Mouse (Mus musculus): Measurements from ENCODE around the gene Exoc6b.

Gene Exoc6b

GRCm38 (mm10) chr6:84584783-84585685 is 484.3 kb downstream of the Exoc6b start:
- DNase-seq (ENCODE audit: low spot score), result peak; percentile 47

- peak; percentile 52 for DNase-seq (ENCODE audit: low spot score)
Measured at GRCm38 (mm10) chr6:84583841-84584782, 485.2 kb downstream of the Exoc6b start.

- DNase-seq (ENCODE audit: low spot score), result peak; percentile 84
Measured at GRCm38 (mm10) chr6:84583371-84583770, 485.9 kb downstream of the Exoc6b start.

DNA sequence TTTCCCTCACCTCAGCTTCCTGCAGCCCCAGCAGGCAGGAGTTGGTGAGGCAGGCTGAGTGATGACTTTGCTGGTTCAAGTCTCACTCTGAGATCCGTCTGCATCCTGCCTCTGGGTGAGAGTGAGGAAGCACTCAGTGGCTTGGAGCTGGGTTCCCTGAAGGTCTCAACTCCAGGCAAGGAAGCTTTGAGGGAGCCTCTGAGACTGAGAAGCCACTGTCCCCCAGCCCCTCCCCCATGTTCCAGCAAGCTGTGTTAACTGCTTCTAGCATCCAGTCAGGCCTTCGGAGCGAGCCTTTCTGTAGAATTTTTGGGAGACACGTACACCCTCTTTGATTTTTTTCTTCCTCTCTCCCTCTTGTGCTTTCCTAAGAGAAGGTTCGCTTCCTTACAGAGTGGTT is 486.5 kb downstream of the Exoc6b start:
- no peak for DNase-seq (ENCODE audit: low spot score)

- no peak for DNase-seq (ENCODE audit: low spot score)
Measured at GRCm38 (mm10) chr6:84581833-84582445, 487.4 kb downstream of the Exoc6b start.

DNA sequence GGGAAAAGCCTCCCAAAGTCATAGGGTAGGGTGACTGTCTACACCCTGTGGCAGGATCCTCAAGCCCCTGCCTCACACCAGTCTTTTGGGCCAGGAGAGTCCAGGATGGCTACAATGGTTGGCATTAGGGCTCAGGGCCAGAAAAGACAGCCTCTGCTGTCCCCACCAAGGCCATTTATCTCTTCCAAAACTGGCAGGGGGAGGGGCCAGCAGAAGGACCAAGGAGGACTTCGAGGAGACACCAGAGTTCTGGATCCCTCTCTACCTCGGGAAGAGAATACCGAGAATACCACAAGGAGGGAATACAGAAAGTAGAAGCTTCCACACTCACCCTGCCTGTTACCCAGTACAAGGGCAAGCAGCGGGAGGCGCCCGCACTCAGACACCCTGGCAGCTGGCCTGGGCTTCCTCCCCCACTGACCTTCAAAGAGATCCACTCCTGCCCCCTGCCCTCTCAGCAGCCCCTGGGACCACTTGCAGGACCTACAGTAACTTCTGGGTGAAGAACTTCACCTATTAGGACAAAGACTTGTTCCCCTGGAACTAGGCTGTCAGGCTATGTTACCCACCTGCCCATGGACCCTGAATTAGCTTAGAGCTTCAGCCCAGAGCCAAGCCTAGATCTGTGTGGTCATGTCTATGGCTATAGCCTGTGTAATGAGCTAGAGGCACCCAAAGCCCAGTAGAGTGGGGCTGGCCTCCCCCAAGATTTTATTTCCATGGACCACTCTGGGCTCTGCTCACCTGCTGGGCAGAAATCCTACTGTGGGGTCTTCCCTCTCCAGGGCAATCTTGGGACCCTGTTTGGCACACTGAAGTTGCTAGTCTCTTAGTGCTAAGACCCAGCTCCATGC is 488.1 kb downstream of the Exoc6b start:
- no peak for DNase-seq (ENCODE audit: low spot score)

GRCm38 (mm10) chr6:84579508-84579907 is 489.8 kb downstream of the Exoc6b start:
- DNase-seq (ENCODE audit: low spot score), result no peak

- DNase-seq (ENCODE audit: low spot score), result peak; percentile 78
Measured at GRCm38 (mm10) chr6:84578928-84579327, 490.4 kb downstream of the Exoc6b start.

DNA sequence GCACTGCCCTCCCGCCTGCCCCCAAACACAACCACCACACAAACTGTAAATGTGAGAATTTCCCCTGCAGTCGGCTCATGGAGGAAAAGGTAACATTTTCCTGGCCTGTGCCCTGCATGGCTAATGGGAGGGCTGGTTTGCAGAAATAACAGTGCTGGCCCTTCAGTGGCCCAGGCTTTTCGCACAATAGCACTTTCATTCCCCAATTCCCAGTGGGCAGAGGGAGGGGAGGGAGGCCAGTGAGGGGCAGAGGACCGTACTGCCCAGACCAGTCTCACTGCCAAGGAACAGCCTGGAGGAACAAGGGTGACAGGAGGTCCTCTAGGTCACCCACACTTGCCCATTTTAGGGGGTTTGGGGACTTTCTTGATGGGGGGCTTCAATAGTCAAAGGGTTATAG is 491.4 kb downstream of the Exoc6b start:
- no peak for DNase-seq (ENCODE audit: low spot score)

GRCm38 (mm10) chr6:84573905-84574660 is 495.2 kb downstream of the Exoc6b start:
- peak; percentile 55 for DNase-seq (ENCODE audit: low spot score)

- DNase-seq (ENCODE audit: low spot score), result no peak
Measured at GRCm38 (mm10) chr6:84570039-84570438, 499.3 kb downstream of the Exoc6b start.

DNA sequence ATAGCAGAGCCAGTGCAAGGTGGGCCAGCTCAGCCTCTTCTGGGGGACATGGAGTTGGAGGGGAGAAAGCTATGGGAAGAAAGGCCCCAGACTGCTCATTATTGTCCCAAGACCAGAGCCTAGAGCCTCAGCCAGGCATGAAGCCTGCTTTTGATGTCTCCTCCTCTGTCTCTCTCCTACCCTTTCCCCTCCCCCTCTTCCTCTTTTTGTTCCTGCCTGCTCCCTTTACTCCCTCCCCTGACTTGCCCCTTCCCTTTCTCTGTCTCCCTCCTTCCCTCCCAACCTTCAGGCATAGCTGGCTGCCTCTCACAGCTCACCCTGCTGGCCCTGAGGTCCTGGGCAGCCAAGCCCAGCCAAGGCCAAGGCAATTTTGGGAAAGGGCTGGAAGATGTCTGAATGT is 499.7 kb downstream of the Exoc6b start:
- DNase-seq (ENCODE audit: low spot score), result peak; percentile 45

GRCm38 (mm10) chr6:84568880-84569279 is 500.4 kb downstream of the Exoc6b start:
- no peak for DNase-seq (ENCODE audit: low spot score)
